Mouse (Mus musculus) CH12.LX (cell line): ENCODE data around the gene Gcdh. TPM values are rescaled to one million over a fixed set of nuclear protein-coding genes. Genes with fewer than 3 reads are reported as not detected.
A peak's percentile ranks its signal among the peaks of the same experiment; 100 is the strongest.

Experiments
- DNase-seq: peaks from one replicate; pipeline ENCODE4 v3.0.0-alpha.2; 2013; ENCODE audit errors: extremely low read depth
- H3K27ac ChIP-seq: 2 replicates; pipeline ENCODE4 v1.5.1; 2012; ENCODE audit warnings: low read depth, mild to moderate bottlenecking, control low read depth, moderate library complexity; ENCODE audit not compliant: insufficient read depth
- H3K27me3 ChIP-seq: replicated peaks from 2 replicates; pipeline ENCODE3; 2012; ENCODE audit warnings: inconsistent platforms
- H3K36me3 ChIP-seq, 2 experiments: replicated peaks in 1 of 2; 2 replicates each; pipeline versions ENCODE3 to v1.6.1; 2012; ENCODE audit warnings: inconsistent platforms in 1 of 2, low read length in 1 of 2, mild to moderate bottlenecking in 1 of 2, mixed read lengths in 1 of 2, moderate library complexity in 1 of 2; ENCODE audit not compliant: control insufficient read depth in 1 of 2, insufficient read depth in 1 of 2
- H3K4me1 ChIP-seq, 2 experiments: 2 replicates each; pipeline ENCODE4 v1.6.1; 2012; ENCODE audit warnings: inconsistent platforms in 1 of 2, moderate library complexity in 1 of 2; ENCODE audit not compliant: insufficient read depth in 2 of 2, control insufficient read depth in 1 of 2
- H3K4me2 ChIP-seq: 2 replicates; pipeline ENCODE4 v1.6.1; 2012; ENCODE audit warnings: low read depth, mild to moderate bottlenecking, control low read depth; ENCODE audit not compliant: poor library complexity, insufficient read depth, severe bottlenecking
- H3K4me3 ChIP-seq, 3 experiments: fragments of 150-350 bp in 1 of 3; sonication (generic) in 1 of 3; replicated peaks in 1 of 3; 2 replicates each; pipeline versions ENCODE3 to v1.5.1; 2011 to 2012; ENCODE audit warnings: low read depth in 2 of 3, low read length in 2 of 3, mild to moderate bottlenecking in 2 of 3, moderate library complexity in 2 of 3, control low read depth in 1 of 3, improper control_type of control experiment in 1 of 3, inconsistent platforms in 1 of 3, mixed read lengths in 1 of 3; ENCODE audit not compliant: poor library complexity in 1 of 3
- H3K79me2 ChIP-seq: replicated peaks from 2 replicates; pipeline ENCODE4 v1.6.1; 2012; ENCODE audit warnings: mild to moderate bottlenecking, moderate library complexity; ENCODE audit not compliant: control insufficient read depth, poor library complexity, insufficient read depth, severe bottlenecking; ENCODE audit errors: extremely low read depth
- H3K9ac ChIP-seq: 2 replicates; pipeline ENCODE4 v1.6.1; 2012; ENCODE audit warnings: low read depth, mild to moderate bottlenecking, control low read depth, moderate library complexity; ENCODE audit not compliant: insufficient read depth
- H3K9me3 ChIP-seq: replicated peaks from 2 replicates; pipeline ENCODE3; 2012; ENCODE audit warnings: low read length, inconsistent platforms, mixed read lengths
- BHLHE40 ChIP-seq: IDR thresholded peaks from 2 replicates; pipeline ENCODE4 v1.6.1; 2011; ENCODE audit warnings: mild to moderate bottlenecking, low read depth, low read length, improper control_type of control experiment
- CHD2 ChIP-seq: IDR thresholded peaks from 2 replicates; pipeline ENCODE4 v1.6.1; 2011; ENCODE audit warnings: low read length, improper control_type of control experiment
- ELF1 ChIP-seq: IDR thresholded peaks from 2 replicates; pipeline ENCODE4 v1.6.1; 2014; ENCODE audit warnings: low read depth, mild to moderate bottlenecking, inconsistent platforms, low read length, improper control_type of control experiment
- EP300 ChIP-seq: IDR thresholded peaks from 2 replicates; pipeline ENCODE4 v1.6.1; 2011; ENCODE audit warnings: low read length, improper control_type of control experiment
- HCFC1 ChIP-seq: IDR thresholded peaks from 2 replicates; pipeline ENCODE4 v1.6.1; 2012; ENCODE audit warnings: low read depth, mild to moderate bottlenecking, inconsistent platforms, low read length, improper control_type of control experiment
- IRF4 ChIP-seq: IDR thresholded peaks from 2 replicates; pipeline ENCODE4 v1.6.1; 2014; ENCODE audit warnings: low read depth, mild to moderate bottlenecking, inconsistent platforms, low read length, improper control_type of control experiment
- JUND ChIP-seq: conservative IDR thresholded peaks from 2 replicates; pipeline ENCODE4 v1.6.1; 2011; ENCODE audit warnings: low read depth, low read length, improper control_type of control experiment
- MAX ChIP-seq: IDR thresholded peaks from 2 replicates; pipeline ENCODE4 v1.6.1; 2011; ENCODE audit warnings: low read length, improper control_type of control experiment
- POLR2A ChIP-seq: IDR thresholded peaks from 2 replicates; pipeline ENCODE4 v1.6.1; 2011; ENCODE audit warnings: low read depth, mild to moderate bottlenecking, improper control_type of control experiment, low read length
- SIN3A ChIP-seq: IDR thresholded peaks from 2 replicates; pipeline ENCODE4 v1.6.1; 2012; ENCODE audit warnings: low read length, improper control_type of control experiment, inconsistent platforms
- SMC3 ChIP-seq: IDR thresholded peaks from 2 replicates; pipeline ENCODE4 v1.6.1; 2011; ENCODE audit warnings: low read depth, low read length, improper control_type of control experiment
- TCF12 ChIP-seq: IDR thresholded peaks from 2 replicates; pipeline ENCODE4 v1.6.1; 2014; ENCODE audit warnings: low read depth, mild to moderate bottlenecking, inconsistent platforms, low read length, improper control_type of control experiment
- UBTF ChIP-seq: IDR thresholded peaks from 2 replicates; pipeline ENCODE4 v1.6.1; 2012; ENCODE audit warnings: low read depth, mild to moderate bottlenecking, inconsistent platforms, low read length, improper control_type of control experiment, moderate library complexity
- USF2 ChIP-seq: conservative IDR thresholded peaks from 2 replicates; pipeline ENCODE4 v1.6.1; 2011; ENCODE audit warnings: low read depth, low read length, improper control_type of control experiment
- ZC3H11A ChIP-seq: IDR thresholded peaks from 2 replicates; pipeline ENCODE4 v1.6.1; 2012; ENCODE audit warnings: low read depth, mild to moderate bottlenecking, inconsistent platforms, low read length, improper control_type of control experiment
- ZKSCAN1 ChIP-seq: IDR thresholded peaks from 2 replicates; pipeline ENCODE4 v1.6.1; 2012; ENCODE audit warnings: low read depth, inconsistent platforms, low read length, improper control_type of control experiment, borderline replicate concordance
- ZNF384 ChIP-seq: IDR thresholded peaks from 2 replicates; pipeline ENCODE4 v1.6.1; 2012; ENCODE audit warnings: low read depth, low read length, improper control_type of control experiment, inconsistent platforms
- dilution Hi-C: fragments of 300-500 bp; cut with MboI; formaldehyde crosslinking; loops from 2 replicates; pipeline ENCODE4 v1.14.3; 2020; ENCODE audit warnings: low sequenced_read_pairs; ENCODE audit not compliant: extremely low pct_unique_long_range_greater_than_20kb, extremely low pct_ligation_motif_present
- in situ Hi-C: fragments of 300-500 bp; cut with MboI; formaldehyde crosslinking; loops from 3 replicates; pipeline ENCODE4 v1.14.3; 2019; ENCODE audit warnings: low sequenced_read_pairs, low pct_ligation_motif_present, low pct_unique_long_range_greater_than_20kb, mixed read lengths
- polyA plus RNA-seq: library from polyadenylated mRNA; unstranded; fragments of >175 nt; gene quantifications from 2 replicates; pipeline ENCODE4 v1.2.1, GENCODE M21; 2012; ENCODE audit warnings: low read depth; ENCODE audit not compliant: insufficient read length
- total RNA-seq, 2 experiments: library from RNA; depleted of rRNA; stranded (reverse); fragments of 300-350 nt in 1 of 2; fragments of >200 nt in 1 of 2; gene quantifications; 2 replicates each; pipeline ENCODE4 v1.2.3; 2012 to 2014

Gene Gcdh
- 26.2 and 27.3 TPM in 2 replicates for total RNA-seq (2012; rRNA removed)
- total RNA-seq (2014; rRNA removed) = 16.4 and 20.6 TPM in 2 replicates
- polyA plus RNA-seq = 13.7 and 17.7 TPM in 2 replicates

DNA sequence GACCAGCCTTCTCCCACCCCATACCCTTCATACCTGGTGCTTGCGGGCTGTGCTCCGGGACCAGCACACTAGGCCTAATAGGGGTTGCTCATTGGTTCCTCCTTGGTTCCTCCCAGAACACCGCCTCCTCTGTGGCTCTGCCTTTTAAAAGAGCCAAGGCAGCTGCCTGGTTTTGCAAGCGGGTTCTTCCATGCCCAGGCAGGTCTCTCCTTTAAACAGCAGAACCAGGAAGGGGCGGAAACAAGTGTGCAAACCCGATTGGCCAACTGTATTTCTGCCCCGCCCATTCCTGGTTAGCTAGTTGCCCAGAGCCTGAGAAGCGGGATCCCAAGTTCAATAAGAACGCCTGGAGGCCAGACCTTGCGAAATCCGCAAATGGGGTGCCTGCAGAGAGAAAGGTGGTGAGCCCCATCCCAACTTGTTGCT lies at the start of gene Gcdh:
Gene Gcdh (minus strand): TSS at position 213 of the 426 bp plus-strand sequence.
- H3K4me1 ChIP-seq = peaks cover 7 to 22% of the 10 kb centered on the region in 2 experiments; a peak in 3 of 4 replicates
- peak; percentile 98 for DNase-seq
- peak within 1 kb of the TSS; percentile 94 for H3K4me2 ChIP-seq
- in situ Hi-C loops = no loop called here
- no peaks in the 10 kb centered on the region for H3K9me3 ChIP-seq
- peaks cover 2 to 27% of the 10 kb centered on the region in 2 experiments for H3K36me3 ChIP-seq
- H3K27ac ChIP-seq = no peak within 1 kb of the TSS
- no peaks in the 10 kb centered on the region for H3K79me2 ChIP-seq
- TF ChIP-seq USF2 (no peak), JUND (no peak), POLR2A (peak; percentile 80), SIN3A (peak; percentile 99), ELF1 (peak; percentile 96), MAX (peak; percentile 60; the same call in 1 of the 2 replicates), BHLHE40 (peak; percentile 29; the same call in 1 of the 2 replicates), CHD2 (no peak), SMC3 (no peak), HCFC1 (peak; percentile 75), IRF4 (peak; percentile 6; the same call in 1 of the 2 replicates), EP300 (no peak), UBTF (peak; percentile 44; the same call in 1 of the 2 replicates), ZKSCAN1 (no peak), ZC3H11A (peak; percentile 7; the same call in 1 of the 2 replicates)
- H3K4me3 ChIP-seq = peak within 1 kb of the TSS; percentile 74 to 86 (median 74)
- dilution Hi-C loops = no loop called here
- peak within 1 kb of the TSS; percentile 82 for H3K9ac ChIP-seq
- H3K27me3 ChIP-seq = no peaks in the 10 kb centered on the region

DNA sequence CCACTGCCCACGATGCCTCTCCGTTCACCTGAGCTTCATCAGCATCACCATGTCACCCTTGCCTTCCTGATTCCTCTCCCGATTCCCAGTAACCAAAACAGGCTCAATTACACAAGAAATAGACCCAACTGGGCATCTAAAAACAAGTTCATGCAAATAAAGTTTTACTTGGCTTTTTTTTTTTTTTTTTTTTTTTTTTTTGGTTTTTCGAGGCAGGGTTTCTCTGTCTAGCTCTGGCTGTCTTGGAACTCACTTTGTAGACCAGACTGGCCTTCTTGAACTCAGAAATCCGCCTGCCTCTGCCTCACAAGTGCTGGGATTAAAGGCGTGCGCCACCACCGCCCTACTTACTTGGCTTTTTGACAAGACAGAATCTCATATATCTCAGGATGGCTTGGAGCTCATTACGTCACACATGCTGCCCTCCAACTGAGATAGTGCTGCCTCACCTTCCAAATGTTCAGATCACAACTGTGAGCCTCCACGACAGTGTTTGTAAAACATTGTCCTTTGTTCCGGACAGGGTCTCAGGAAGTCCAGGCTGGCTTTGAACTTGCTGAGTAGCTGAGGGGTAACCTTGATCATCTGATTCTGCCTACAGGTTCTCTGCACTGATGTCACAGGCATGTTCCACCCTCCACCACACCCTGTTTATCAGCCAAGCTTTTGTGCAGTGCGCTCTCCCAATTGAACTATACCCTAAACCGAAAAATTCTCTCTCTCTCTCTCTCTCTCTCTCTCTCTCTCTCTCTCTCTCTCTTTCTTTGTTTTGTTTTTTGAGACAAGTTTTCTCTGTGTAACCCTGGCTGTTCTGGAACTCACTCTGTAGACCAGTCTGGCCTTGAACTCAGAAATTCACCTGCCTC lies 44.1 kb upstream of the Gcdh start:
- H3K4me2 ChIP-seq = peak overlapping the region; percentile 90

More for the DNA sequence above, 44.1 kb upstream of the Gcdh start:
- Histone ChIP-seq H3K9me3 (no peaks in the 10 kb centered on the region), H3K4me3 (no peak overlapping the region), H3K9ac (no peak overlapping the region), H3K79me2 (no peaks in the 10 kb centered on the region), H3K27me3 (peaks cover 78% of the 10 kb centered on the region), H3K36me3 (no peaks in the 10 kb centered on the region), H3K27ac (no peak overlapping the region), H3K4me1 (peaks cover 21 to 22% of the 10 kb centered on the region in 2 experiments)
- dilution Hi-C loops (no loop called here), in situ Hi-C loops (no loop called here)
- no peak for DNase-seq
- TF ChIP-seq ZC3H11A (no peak), ZNF384 (peak; percentile 75), TCF12 (no peak)
